Mouse (Mus musculus) thymus, adult 2 months (tissue): Measurements from ENCODE around the gene C8a.

Experiments used
- CTCF ChIP-seq: fragments of 200-500 bp; IDR thresholded peaks from 2 replicates; pipeline ENCODE4 v1.5.1; 2012; ENCODE audit warnings: mild to moderate bottlenecking, control low read depth, low read length, moderate library complexity, borderline replicate concordance; ENCODE audit not compliant: control insufficient read depth, poor library complexity, insufficient read depth; ENCODE audit errors: extremely low read depth
- POLR2A ChIP-seq: fragments of 200-500 bp; IDR thresholded peaks from 2 replicates; pipeline ENCODE4 v1.6.1; 2012; ENCODE audit warnings: mild to moderate bottlenecking, low read length, control low read depth, moderate library complexity; ENCODE audit not compliant: control insufficient read depth, poor library complexity, insufficient read depth; ENCODE audit errors: extremely low read depth

DNA sequence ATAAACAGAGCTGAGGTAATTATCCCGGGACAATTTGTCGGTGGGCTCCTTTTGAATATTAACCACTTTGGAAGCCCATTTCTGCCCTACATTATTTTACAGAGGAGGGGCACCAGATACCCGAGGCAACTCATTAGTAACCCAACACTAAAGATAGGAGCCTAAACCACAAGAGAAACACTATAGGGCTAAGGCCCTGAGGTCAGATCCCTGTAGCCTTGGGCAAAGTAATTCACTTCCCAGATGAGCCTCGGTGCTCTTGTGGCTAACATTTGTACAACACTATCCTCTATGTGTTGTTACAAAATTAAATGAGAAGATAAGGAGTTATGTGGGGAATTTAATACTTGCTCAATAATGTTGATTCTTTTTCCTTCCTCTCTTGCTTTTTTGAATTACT lies 32.7 kb downstream of the C8a start:
- TF ChIP-seq POLR2A (no peak), CTCF (no peak)
